Mouse (Mus musculus) kidney, adult 8-10 months (tissue): ENCODE results near the gene Psmb2.

Experiments
- DNase-seq, 2 experiments: peaks; one replicate each; pipeline ENCODE4 v3.0.0; 2022

Gene Psmb2

GRCm38 (mm10) chr4:126677054-126678003, at the start of gene Psmb2:
TSS of gene Psmb2 (plus strand) at chr4:126677630.
- peak; percentile 96 to 98 for DNase-seq

GRCm38 (mm10) chr4:126631922-126632321, 45.5 kb upstream of the Psmb2 start:
- no peak for DNase-seq

- DNase-seq = no peak
Measured at GRCm38 (mm10) chr4:126632668-126633067, 44.8 kb upstream of the Psmb2 start.

- no peak for DNase-seq
Measured at GRCm38 (mm10) chr4:126636330-126636729, 41.1 kb upstream of the Psmb2 start.

- DNase-seq = no peak
Measured at GRCm38 (mm10) chr4:126637446-126637845, 40.0 kb upstream of the Psmb2 start.

GRCm38 (mm10) chr4:126639339-126639738, 38.1 kb upstream of the Psmb2 start:
- DNase-seq = no peak

GRCm38 (mm10) chr4:126641901-126642300, 35.5 kb upstream of the Psmb2 start:
- no peak for DNase-seq

- no peak for DNase-seq
Measured at GRCm38 (mm10) chr4:126643815-126644214, 33.6 kb upstream of the Psmb2 start.

GRCm38 (mm10) chr4:126644333-126644963, 33.0 kb upstream of the Psmb2 start:
- no peak for DNase-seq

- peak; percentile 7 to 49 for DNase-seq
Measured at GRCm38 (mm10) chr4:126647996-126648910, 29.2 kb upstream of the Psmb2 start.

GRCm38 (mm10) chr4:126653148-126653547, 24.3 kb upstream of the Psmb2 start:
- DNase-seq = no peak

GRCm38 (mm10) chr4:126655356-126655755, 22.1 kb upstream of the Psmb2 start:
- DNase-seq = no peak

- DNase-seq = no peak
Measured at GRCm38 (mm10) chr4:126661249-126661648, 16.2 kb upstream of the Psmb2 start.

- no peak for DNase-seq
Measured at GRCm38 (mm10) chr4:126667075-126667474, 10.4 kb upstream of the Psmb2 start.

GRCm38 (mm10) chr4:126682298-126682697, 4.9 kb downstream of the Psmb2 start:
- DNase-seq = no peak

GRCm38 (mm10) chr4:126683084-126683483, 5.7 kb downstream of the Psmb2 start:
- DNase-seq = no peak

- no peak for DNase-seq
Measured at GRCm38 (mm10) chr4:126689457-126689856, 12.0 kb downstream of the Psmb2 start.

GRCm38 (mm10) chr4:126693021-126693420, 15.6 kb downstream of the Psmb2 start:
- DNase-seq = no peak

- no peak for DNase-seq
Measured at GRCm38 (mm10) chr4:126696908-126697307, 19.5 kb downstream of the Psmb2 start.

- no peak for DNase-seq
Measured at GRCm38 (mm10) chr4:126706630-126707438, 29.4 kb downstream of the Psmb2 start.

GRCm38 (mm10) chr4:126707439-126707826, 30.0 kb downstream of the Psmb2 start:
- no peak for DNase-seq

- DNase-seq = no peak
Measured at GRCm38 (mm10) chr4:126732111-126732510, 54.7 kb downstream of the Psmb2 start.
